Mouse (Mus musculus): ENCODE data around the gene Hmg20a.

GRCm38 (mm10) chr9:56374401-56374800 lies 44.0 kb upstream of the Hmg20a start:
- TF ChIP-seq CTCF (conservative IDR thresholded peaks at IDR 0.05 in 1 of 2, IDR thresholded peaks at IDR 0.05 in 1 of 2; ENCODE audit: low read depth in 2 of 2, low read length in 2 of 2) (no peak), JUN (IDR thresholded peaks at IDR 0.05; ENCODE audit: insufficient read depth, low read depth, low read length) (no peak), RCOR1 (conservative IDR thresholded peaks at IDR 0.05; ENCODE audit: low read depth, low read length) (no peak), POLR2AphosphoS2 (IDR thresholded peaks at IDR 0.05; ENCODE audit: low read depth, low read length) (no peak), TCF12 (IDR thresholded peaks at IDR 0.05; ENCODE audit: low read depth, low read length) (no peak), CHD1 (IDR thresholded peaks at IDR 0.05; ENCODE audit: low read depth, low read length) (no peak), MAZ (IDR thresholded peaks at IDR 0.05; ENCODE audit: low read depth, low read length) (no peak), POLR2A (IDR thresholded peaks at IDR 0.05; ENCODE audit: low read depth, low read length) (no peak), MAX (IDR thresholded peaks at IDR 0.05; ENCODE audit: low read length) (no peak), RAD21 (IDR thresholded peaks at IDR 0.05; ENCODE audit: low read depth, low read length) (no peak), UBTF (IDR thresholded peaks at IDR 0.05; ENCODE audit: low read depth, low read length) (no peak), ELF1 (IDR thresholded peaks at IDR 0.05; ENCODE audit: low read depth, low read length) (no peak), EP300 (IDR thresholded peaks at IDR 0.05; ENCODE audit: low read length) (no peak), MEF2A (IDR thresholded peaks at IDR 0.05; ENCODE audit: borderline replicate concordance, low read depth, low read length) (no peak)

Data from CH12.LX (cell line).